Comparison of ENCODE assay signal across 10 mouse cellular contexts in genomic region chr4:129231594-129232450, GRCm38 (mm10). TPM values are rescaled to one million over a fixed set of nuclear protein-coding genes. Genes with fewer than 3 reads are reported as not detected.
DNase-seq lines count a peak whose midpoint lies in the region; ATAC-seq and TF ChIP-seq lines count a peak whose summit lies in the region.
"Had no signal": no experiment of that assay in that cellular context is flagged by ENCODE, and none has a peak within 500 bp of the region (broad histone marks: within the 10 kb centered on the region; RNA-seq: fewer than 3 reads in every experiment).

No protein-coding gene starts in this region.

- intact Hi-C loops in heart, postnatal 25 days (cut with DNase I), result no loop called here

- H3K4me3 ChIP-seq in hindbrain, embryonic 13.5 days, result no peak overlapping the region
- no peak overlapping the region for H3K4me3 ChIP-seq in hindbrain, embryonic 16.5 days (ENCODE audit: low read length)
- no peak overlapping the region for H3K4me3 ChIP-seq in intestine, embryonic 14.5 days (ENCODE audit: low read depth, low read length)
- no peak overlapping the region for H3K4me3 ChIP-seq in liver, embryonic 14.5 days (ENCODE audit: insufficient read depth in 1 of 2, low read depth in 2 of 2, low read length in 2 of 2)
- H3K4me3 ChIP-seq: forebrain, embryonic 13.5 days had no signal

- DNase-seq in intestine, embryonic 14.5 days (ENCODE audit: low spot score), result peak; percentile 71
- no peak for DNase-seq in liver, embryonic 14.5 days (ENCODE audit: low read depth in 3 of 3, low spot score in 3 of 3)
- peak; percentile 95 for DNase-seq in urinary bladder, postnatal 14 days (ENCODE audit: low spot score)
- DNase-seq in heart, postnatal 25 days (ENCODE audit: low spot score), result no peak
- DNase-seq in layer of hippocampus, adult 8-10 months (ENCODE audit: low spot score in 2 of 2), result no peak
- DNase-seq: left cerebral cortex, postnatal 4 days had no signal

- H3K9ac ChIP-seq in hindbrain, embryonic 13.5 days, result peak overlapping the region; percentile 46; the same call in 1 of the 2 replicates
- no peak overlapping the region for H3K9ac ChIP-seq in hindbrain, embryonic 16.5 days (ENCODE audit: low read depth, low read length)
- H3K9ac ChIP-seq in intestine, embryonic 14.5 days (ENCODE audit: low read length), result no peak overlapping the region
- H3K9ac ChIP-seq in liver, embryonic 14.5 days (replicated peaks), result no peak overlapping the region; the same call in 1 of the 2 replicates
- H3K9ac ChIP-seq: forebrain, embryonic 13.5 days had no signal

- no peak overlapping the region for H3K4me2 ChIP-seq in hindbrain, embryonic 13.5 days
- no peak overlapping the region for H3K4me2 ChIP-seq in hindbrain, embryonic 16.5 days (ENCODE audit: low read length)
- H3K4me2 ChIP-seq in intestine, embryonic 14.5 days (ENCODE audit: low read length), result peak overlapping the region; percentile 26
- H3K4me2 ChIP-seq in liver, embryonic 14.5 days (ENCODE audit: low read depth), result no peak overlapping the region; the same call in 1 of the 2 replicates
- H3K4me2 ChIP-seq: forebrain, embryonic 13.5 days had no signal

- TF ChIP-seq EP300 in liver, embryonic 14.5 days (IDR thresholded peaks at IDR 0.05; ENCODE audit: low read depth), result no peak

- H3K4me1 ChIP-seq in hindbrain, embryonic 13.5 days (replicated peaks), result peaks cover 33% of the 10 kb centered on the region
- H3K4me1 ChIP-seq in hindbrain, embryonic 16.5 days (ENCODE audit: control insufficient read depth, insufficient read depth, low read depth, low read length), result peaks cover 11% of the 10 kb centered on the region
- H3K4me1 ChIP-seq in intestine, embryonic 14.5 days (replicated peaks; ENCODE audit: control insufficient read depth, insufficient read depth, low read length), result peaks cover 16% of the 10 kb centered on the region
- H3K4me1 ChIP-seq in liver, embryonic 14.5 days (replicated peaks; ENCODE audit: control insufficient read depth in 2 of 2, insufficient read depth in 2 of 2, low read length in 1 of 2), result peaks cover 36 to 39% of the 10 kb centered on the region in 2 experiments

- TF ChIP-seq CTCF in liver, embryonic 14.5 days (IDR thresholded peaks at IDR 0.05; ENCODE audit: low read depth), result no peak

- ATAC-seq in hindbrain, embryonic 13.5 days (ENCODE audit: low FRiP score), result no peak
- ATAC-seq in hindbrain, embryonic 16.5 days, result no peak
- peak; percentile 77 for ATAC-seq in intestine, embryonic 14.5 days (replicated peaks; ENCODE audit: low FRiP score, low TSS enrichment, low read depth)
- ATAC-seq in liver, embryonic 14.5 days (ENCODE audit: insufficient read depth), result peak; percentile 21; the same call in 1 of the 2 replicates
- no peak for ATAC-seq in megakaryocyte, adult 5-6 weeks (ENCODE audit: poor library complexity, severe bottlenecking)
- ATAC-seq: forebrain, embryonic 13.5 days had no signal

- peaks cover 3% of the 10 kb centered on the region for H3K27me3 ChIP-seq in hindbrain, embryonic 13.5 days
- peaks cover 2% of the 10 kb centered on the region; the same call in 1 of the 2 replicates for H3K27me3 ChIP-seq in hindbrain, embryonic 16.5 days (replicated peaks; ENCODE audit: control insufficient read depth, insufficient read depth, low read length)
- H3K27me3 ChIP-seq in intestine, embryonic 14.5 days (replicated peaks; ENCODE audit: control insufficient read depth, insufficient read depth, low read length), result no peaks in the 10 kb centered on the region
- H3K27me3 ChIP-seq in liver, embryonic 14.5 days (ENCODE audit: control insufficient read depth, insufficient read depth, low read length), result peaks cover 23% of the 10 kb centered on the region
- H3K27me3 ChIP-seq: forebrain, embryonic 13.5 days had no signal

- no peaks in the 10 kb centered on the region for H3K9me3 ChIP-seq in hindbrain, embryonic 13.5 days
- no peaks in the 10 kb centered on the region for H3K9me3 ChIP-seq in hindbrain, embryonic 16.5 days (ENCODE audit: control insufficient read depth, low read length)
- H3K9me3 ChIP-seq in intestine, embryonic 14.5 days (ENCODE audit: control insufficient read depth, low read length), result no peaks in the 10 kb centered on the region
- no peaks in the 10 kb centered on the region for H3K9me3 ChIP-seq in liver, embryonic 14.5 days (ENCODE audit: control insufficient read depth, low read length)
- H3K9me3 ChIP-seq: forebrain, embryonic 13.5 days had no signal

- H3K27ac ChIP-seq in hindbrain, embryonic 13.5 days, result no peak overlapping the region
- no peak overlapping the region for H3K27ac ChIP-seq in hindbrain, embryonic 16.5 days (ENCODE audit: low read depth, low read length)
- H3K27ac ChIP-seq in intestine, embryonic 14.5 days (ENCODE audit: low read depth), result peak overlapping the region; percentile 78
- H3K27ac ChIP-seq in liver, embryonic 14.5 days, result no peak overlapping the region
- H3K27ac ChIP-seq: forebrain, embryonic 13.5 days had no signal

- 72% methylated on average over 12 of the region's 12 CpGs for WGBS in hindbrain, embryonic 13.5 days
- 74% methylated on average over 12 of the region's 12 CpGs for WGBS in hindbrain, embryonic 16.5 days
- 54% methylated on average over 12 of the region's 12 CpGs for WGBS in intestine, embryonic 14.5 days
- WGBS in liver, embryonic 14.5 days (ENCODE audit: insufficient replicate concordance), result 64% methylated on average over 12 of the region's 12 CpGs

- no peaks in the 10 kb centered on the region for H3K36me3 ChIP-seq in hindbrain, embryonic 13.5 days
- H3K36me3 ChIP-seq in hindbrain, embryonic 16.5 days (ENCODE audit: control insufficient read depth, insufficient read depth, low read length), result no peaks in the 10 kb centered on the region
- H3K36me3 ChIP-seq in intestine, embryonic 14.5 days (ENCODE audit: control insufficient read depth, insufficient read depth, low read length), result no peaks in the 10 kb centered on the region
- no peaks in the 10 kb centered on the region for H3K36me3 ChIP-seq in liver, embryonic 14.5 days (replicated peaks; ENCODE audit: control insufficient read depth, insufficient read depth, low read depth)

RNA-seq across cellular contexts. Expression of gene C77080, which starts 29.4 kb away (rescaled TPM):
- 5.3 and 5.4 TPM in 2 replicates for polyA plus RNA-seq in hindbrain, embryonic 13.5 days (2015; fragmentation: Nextera tagmentation; extraction: Ambion mirVana)
- polyA plus RNA-seq in hindbrain, embryonic 16.5 days (2015; fragmentation: Nextera tagmentation; extraction: Ambion mirVana), result 7.0 and 10.8 TPM in 2 replicates
- 7.2 and 7.4 TPM in 2 replicates for polyA plus RNA-seq in intestine, embryonic 14.5 days (2014; fragmentation: Nextera tagmentation; extraction: Ambion mirVana)
- polyA plus RNA-seq in liver, embryonic 14.5 days (2012; rRNA removed), result 1.2 and 1.5 TPM in 2 replicates
- polyA plus RNA-seq in liver, embryonic 14.5 days (2014; fragmentation: Nextera tagmentation; extraction: Ambion mirVana), result 0.74 and 0.91 TPM in 2 replicates
- 1 to 10 TPM; 3.3 to 6.1 TPM for total RNA-seq in heart, postnatal 25 days (2021)
- not detected in 2 replicates for total RNA-seq in megakaryocyte, adult 5-6 weeks (2015)
- not detected in 2 replicates for total RNA-seq in megakaryocyte, adult 5-6 weeks (2017)
- 10 to 100 TPM; 10.1 to 12.6 (median 11.4) TPM for total RNA-seq in layer of hippocampus, adult 8-10 months (2022)

RNA-seq across cellular contexts. Expression of gene Yars, which starts 42.3 kb away (rescaled TPM):
- 104 and 106 TPM in 2 replicates for polyA plus RNA-seq in hindbrain, embryonic 13.5 days (2015; fragmentation: Nextera tagmentation; extraction: Ambion mirVana)
- polyA plus RNA-seq in hindbrain, embryonic 16.5 days (2015; fragmentation: Nextera tagmentation; extraction: Ambion mirVana), result 108 and 112 TPM in 2 replicates
- polyA plus RNA-seq in intestine, embryonic 14.5 days (2014; fragmentation: Nextera tagmentation; extraction: Ambion mirVana), result 92.9 and 97.2 TPM in 2 replicates
- 17.3 and 28.7 TPM in 2 replicates for polyA plus RNA-seq in liver, embryonic 14.5 days (2012; rRNA removed)
- 53.2 and 59.8 TPM in 2 replicates for polyA plus RNA-seq in liver, embryonic 14.5 days (2014; fragmentation: Nextera tagmentation; extraction: Ambion mirVana)
- 10 to 100 TPM; 26.9 to 30.0 TPM for total RNA-seq in heart, postnatal 25 days (2021)
- 9.4 and 12.5 TPM in 2 replicates for total RNA-seq in megakaryocyte, adult 5-6 weeks (2015)
- 20.0 and 26.1 TPM in 2 replicates for total RNA-seq in megakaryocyte, adult 5-6 weeks (2017)
- total RNA-seq in layer of hippocampus, adult 8-10 months (2022), result 10 to 100 TPM; 85.5 to 91.6 (median 87.1) TPM

RNA-seq across cellular contexts. Expression of gene S100pbp, which starts 42.3 kb away (rescaled TPM):
- 17.6 and 18.0 TPM in 2 replicates for polyA plus RNA-seq in hindbrain, embryonic 13.5 days (2015; fragmentation: Nextera tagmentation; extraction: Ambion mirVana)
- polyA plus RNA-seq in hindbrain, embryonic 16.5 days (2015; fragmentation: Nextera tagmentation; extraction: Ambion mirVana), result 19.1 and 21.6 TPM in 2 replicates
- 14.6 and 19.5 TPM in 2 replicates for polyA plus RNA-seq in intestine, embryonic 14.5 days (2014; fragmentation: Nextera tagmentation; extraction: Ambion mirVana)
- 12.2 and 12.5 TPM in 2 replicates for polyA plus RNA-seq in liver, embryonic 14.5 days (2012; rRNA removed)
- 4.5 and 4.8 TPM in 2 replicates for polyA plus RNA-seq in liver, embryonic 14.5 days (2014; fragmentation: Nextera tagmentation; extraction: Ambion mirVana)
- total RNA-seq in heart, postnatal 25 days (2021), result 10 to 100 TPM; 12.9 to 14.1 TPM
- 28.3 and 37.5 TPM in 2 replicates for total RNA-seq in megakaryocyte, adult 5-6 weeks (2015)
- total RNA-seq in megakaryocyte, adult 5-6 weeks (2017), result 14.1 and 22.2 TPM in 2 replicates
- total RNA-seq in layer of hippocampus, adult 8-10 months (2022), result 10 to 100 TPM; 33.2 to 41.3 (median 39.6) TPM

RNA-seq across cellular contexts. Expression of gene Sync, which starts 55.6 kb away (rescaled TPM):
- 1.1 and 1.4 TPM in 2 replicates for polyA plus RNA-seq in hindbrain, embryonic 13.5 days (2015; fragmentation: Nextera tagmentation; extraction: Ambion mirVana)
- polyA plus RNA-seq in hindbrain, embryonic 16.5 days (2015; fragmentation: Nextera tagmentation; extraction: Ambion mirVana), result 1.7 and 1.9 TPM in 2 replicates
- polyA plus RNA-seq in intestine, embryonic 14.5 days (2014; fragmentation: Nextera tagmentation; extraction: Ambion mirVana), result 1.3 and 2.1 TPM in 2 replicates
- 0.01 and 0.03 TPM in 2 replicates for polyA plus RNA-seq in liver, embryonic 14.5 days (2012; rRNA removed)
- 0.08 TPM in 1 of 2 replicates, not detected in the other for polyA plus RNA-seq in liver, embryonic 14.5 days (2014; fragmentation: Nextera tagmentation; extraction: Ambion mirVana)
- 10 to 100 TPM; 15.5 to 16.3 TPM for total RNA-seq in heart, postnatal 25 days (2021)
- total RNA-seq in megakaryocyte, adult 5-6 weeks (2015), result not detected in 2 replicates
- total RNA-seq in megakaryocyte, adult 5-6 weeks (2017), result 1.3 TPM in 1 of 2 replicates, not detected in the other
- total RNA-seq in layer of hippocampus, adult 8-10 months (2022), result 1 to 10 TPM in 3 of 4 experiments, under 1 TPM in 1; 0.63 to 2.2 (median 1.1) TPM

Comparison
In these comparisons a context has a peak if more than half of its experiments do, and no peak if none do; other contexts are left out.
1. ATAC-seq: peak in intestine, embryonic 14.5 days (single experiment) and liver, embryonic 14.5 days (single experiment); none in hindbrain, embryonic 13.5 days (single experiment), hindbrain, embryonic 16.5 days (single experiment) and megakaryocyte, adult 5-6 weeks (single experiment).
2. DNase-seq: peak in intestine, embryonic 14.5 days (single experiment) and urinary bladder, postnatal 14 days (single experiment); none in liver, embryonic 14.5 days (0 of 3), heart, postnatal 25 days (single experiment) and layer of hippocampus, adult 8-10 months (0 of 2).